9 mouse cellular contexts compared by ENCODE assay signal in genomic region chr3:30011712-30012111, GRCm38 (mm10).
DNase-seq lines count a peak whose midpoint lies in the region; ATAC-seq lines count a peak whose summit lies in the region.
"Had no signal": no experiment of that assay in that cellular context is flagged by ENCODE, and none has a peak within 500 bp of the region (broad histone marks: within the 10 kb centered on the region; RNA-seq: fewer than 3 reads in every experiment).

No protein-coding gene starts in this region.

- no peaks in the 10 kb centered on the region for H3K9me3 ChIP-seq in kidney, embryonic 14.5 days (ENCODE audit: control insufficient read depth, low read length)
- no peaks in the 10 kb centered on the region for H3K9me3 ChIP-seq in hindbrain, embryonic 10.5 days
- H3K9me3 ChIP-seq in midbrain, embryonic 13.5 days = no peaks in the 10 kb centered on the region

- no peaks in the 10 kb centered on the region for H3K36me3 ChIP-seq in kidney, embryonic 14.5 days (ENCODE audit: control insufficient read depth, insufficient read depth, low read length)
- H3K36me3 ChIP-seq in hindbrain, embryonic 10.5 days = no peaks in the 10 kb centered on the region
- no peaks in the 10 kb centered on the region for H3K36me3 ChIP-seq in midbrain, embryonic 13.5 days
- H3K36me3 ChIP-seq: G1E had no signal

- H3K4me3 ChIP-seq in kidney, embryonic 14.5 days (ENCODE audit: low read length) = peak overlapping the region; percentile 55
- H3K4me3 ChIP-seq in hindbrain, embryonic 10.5 days = peak overlapping the region; percentile 70
- peak overlapping the region; percentile 52 for H3K4me3 ChIP-seq in midbrain, embryonic 13.5 days (replicated peaks)

- no peaks in the 10 kb centered on the region for H3K27me3 ChIP-seq in kidney, embryonic 14.5 days (ENCODE audit: control insufficient read depth, insufficient read depth, low read length)
- peaks cover 21% of the 10 kb centered on the region for H3K27me3 ChIP-seq in hindbrain, embryonic 10.5 days (ENCODE audit: insufficient read depth, poor library complexity, severe bottlenecking)
- H3K27me3 ChIP-seq in midbrain, embryonic 13.5 days = peaks cover 19% of the 10 kb centered on the region

- H3K9ac ChIP-seq in kidney, embryonic 14.5 days (ENCODE audit: low read depth, low read length) = peak overlapping the region; percentile 86
- H3K9ac ChIP-seq in midbrain, embryonic 13.5 days (replicated peaks) = no peak overlapping the region

- peaks cover 11% of the 10 kb centered on the region for H3K4me1 ChIP-seq in kidney, embryonic 14.5 days (ENCODE audit: control insufficient read depth, insufficient read depth, low read length)
- H3K4me1 ChIP-seq in hindbrain, embryonic 10.5 days (replicated peaks) = peaks cover 28% of the 10 kb centered on the region
- peaks cover 24% of the 10 kb centered on the region for H3K4me1 ChIP-seq in midbrain, embryonic 13.5 days (replicated peaks)

- WGBS in kidney, embryonic 14.5 days = 4% methylated on average over 6 of the region's 6 CpGs
- 11% methylated on average over 6 of the region's 6 CpGs for WGBS in hindbrain, embryonic 10.5 days
- WGBS in midbrain, embryonic 13.5 days = 9% methylated on average over 6 of the region's 6 CpGs

- no peak for DNase-seq in kidney, adult 18-20 months
- DNase-seq in embryo, embryonic 10 days (ENCODE audit: low spot score) = peak; percentile 20
- no peak for DNase-seq in hindbrain, embryonic 10.5 days (ENCODE audit: low spot score)
- DNase-seq in T-cell, adult 2 months (ENCODE audit: low spot score) = no peak
- DNase-seq in cerebellum, adult 9-11 months = no peak
- no peak for DNase-seq in layer of hippocampus, adult 18-20 months (ENCODE audit: low spot score in 2 of 2)

- peak overlapping the region; percentile 91 for H3K27ac ChIP-seq in kidney, embryonic 14.5 days (ENCODE audit: low read depth, low read length)
- H3K27ac ChIP-seq in hindbrain, embryonic 10.5 days = peak overlapping the region; percentile 92; the same call in 1 of the 2 replicates
- H3K27ac ChIP-seq in midbrain, embryonic 13.5 days = no peak overlapping the region

- ATAC-seq in kidney, embryonic 14.5 days (ENCODE audit: low FRiP score, low TSS enrichment) = no peak
- no peak for ATAC-seq in midbrain, embryonic 13.5 days

- peak overlapping the region; percentile 77 for H3K4me2 ChIP-seq in kidney, embryonic 14.5 days (replicated peaks; ENCODE audit: low read depth, low read length)
- H3K4me2 ChIP-seq in midbrain, embryonic 13.5 days (replicated peaks) = peak overlapping the region; percentile 80
